Mouse (Mus musculus) bone marrow, adult 2 months (tissue): Measurements from ENCODE around the gene Slc41a2.

Experiments
- CTCF ChIP-seq: fragments of 200-500 bp; IDR thresholded peaks from 2 replicates; pipeline ENCODE4 v1.5.1; 2011; ENCODE audit warnings: low read length, control low read depth; ENCODE audit not compliant: control insufficient read depth, insufficient read depth
- POLR2A ChIP-seq: fragments of 200-500 bp; IDR thresholded peaks from 2 replicates; pipeline ENCODE4 v1.6.1; 2011; ENCODE audit warnings: low read depth, mild to moderate bottlenecking, control low read depth, low read length, borderline replicate concordance; ENCODE audit not compliant: control insufficient read depth

- TF ChIP-seq CTCF (no peak), POLR2A (no peak)
Measured at GRCm38 (mm10) chr10:83297017-83297416, 40.7 kb downstream of the Slc41a2 start.
